Mouse (Mus musculus) regulatory T cell (primary cell): ENCODE measurements around the gene Rpusd3.

Experiments
- in situ Hi-C: fragments of 300-600 bp; cut with MboI, MseI; formaldehyde crosslinking; loops from one replicate; pipeline ENCODE4 v1.15.1; 2025; ENCODE audit warnings: high pct_unique_total_duplicates

Rpusd3 gene

GRCm38 (mm10) chr6:113386025-113386424, 33.1 kb downstream of the Rpusd3 start:
- in situ Hi-C loops, result no loop called here

DNA sequence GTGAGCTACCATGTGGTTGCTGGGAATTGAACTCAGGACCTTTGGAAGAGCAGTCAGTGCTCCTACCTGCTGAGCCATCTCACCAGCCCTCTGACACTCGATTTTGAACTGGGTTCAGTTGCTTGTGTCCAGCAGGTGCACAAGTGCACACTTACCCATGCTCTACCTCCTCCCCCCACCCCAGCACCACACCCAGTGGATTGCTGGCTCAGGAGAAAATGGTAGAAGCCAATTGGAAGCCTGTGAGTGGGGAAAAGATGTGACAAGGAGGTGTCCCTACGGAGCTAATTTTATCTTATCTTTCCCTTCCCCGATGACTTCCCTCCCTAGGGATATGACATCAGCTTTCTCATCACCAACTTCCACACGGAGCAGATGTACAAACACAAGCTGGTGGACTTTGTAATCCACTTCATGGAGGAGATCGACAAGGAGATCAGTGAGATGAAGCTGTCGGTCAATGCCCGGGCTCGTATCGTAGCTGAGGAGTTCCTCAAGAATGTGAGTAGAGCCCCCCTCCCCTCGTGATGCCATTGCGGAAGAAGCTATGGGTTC, 33.9 kb downstream of the Rpusd3 start:
- in situ Hi-C loops, result no loop called here

DNA sequence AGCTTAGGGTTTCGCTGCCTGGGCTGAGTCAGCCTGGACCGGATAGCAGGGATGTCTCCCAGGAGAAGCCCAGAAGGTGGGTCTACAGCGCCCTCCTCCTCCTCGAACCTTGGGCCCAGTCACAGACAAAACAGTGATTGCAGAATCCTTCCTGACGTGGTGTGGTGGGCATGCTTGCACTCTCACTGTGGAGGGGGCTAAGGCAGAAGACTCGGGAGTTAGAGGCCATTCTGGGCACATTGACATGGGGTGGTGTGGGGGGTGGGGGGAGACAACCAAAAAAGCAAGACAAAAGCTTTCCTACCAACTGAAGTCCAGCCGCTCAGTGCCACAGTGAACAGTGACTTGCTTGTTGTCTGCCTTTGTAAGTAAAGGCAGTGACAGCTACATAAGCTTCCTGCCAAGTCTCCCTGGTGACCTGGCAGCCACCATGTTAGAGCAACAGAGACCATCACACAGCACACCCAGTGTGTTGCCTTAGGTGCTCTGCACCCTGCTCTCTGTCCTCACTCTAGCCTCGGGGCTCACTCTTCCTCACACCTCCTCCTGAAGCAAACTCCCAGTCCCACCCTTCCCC, 34.7 kb downstream of the Rpusd3 start:
- in situ Hi-C loops, result no loop called here

DNA sequence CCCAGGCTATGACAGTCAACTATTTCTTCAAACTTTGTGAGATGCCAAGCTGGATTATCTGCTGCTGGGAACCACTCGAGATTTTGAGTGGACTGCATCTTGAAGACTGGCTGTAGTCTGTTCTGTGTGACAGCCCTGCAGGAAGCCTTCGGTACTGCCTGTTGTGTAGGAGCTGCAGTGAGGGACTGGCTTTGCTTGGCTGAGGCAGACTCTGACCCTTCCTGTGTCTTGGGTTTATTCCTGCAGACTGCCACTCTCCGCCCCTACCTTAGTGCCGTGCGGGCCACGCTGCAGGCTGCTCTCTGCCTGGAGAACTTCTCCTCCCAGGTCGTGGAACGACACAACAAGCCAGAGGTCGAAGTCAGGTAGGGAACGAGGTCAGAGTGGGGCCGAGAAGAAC, 38.7 kb downstream of the Rpusd3 start:
- in situ Hi-C loops, result no loop called here

GRCm38 (mm10) chr6:113379246-113379645, 39.9 kb downstream of the Rpusd3 start:
- in situ Hi-C loops, result loop anchor here (5.0 kb wide), 1 partner anchor 52 kb away; the partner anchor contains the start of gene Ogg1

- in situ Hi-C loops, result loop anchor here (5.0 kb wide), 1 partner anchor 50 kb away; the partner anchor contains the start of gene Ogg1
These were observed 41.4 kb downstream of the Rpusd3 start, which contains the start of the genes Tada3 and Arpc4 for GRCm38 (mm10) chr6:113377496-113378385. Tada3 (minus strand) TSS chr6:113377883. Arpc4 (plus strand) TSS chr6:113378115.

DNA sequence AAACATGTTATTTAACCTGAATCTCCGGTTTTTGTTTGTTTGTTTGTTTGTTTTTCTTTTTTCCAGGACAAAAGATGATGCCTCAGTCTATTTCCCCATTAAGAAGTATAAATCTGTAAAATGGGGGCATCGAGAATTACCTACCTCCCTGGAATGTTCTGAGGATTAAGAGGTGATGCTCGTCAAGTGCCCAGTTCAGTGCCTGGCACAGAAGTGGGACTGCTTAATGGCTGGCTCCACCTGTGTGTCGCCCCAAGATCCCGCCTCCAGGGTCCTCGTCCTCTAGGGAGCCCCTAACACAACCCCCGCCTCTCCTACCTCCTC, 42.0 kb downstream of the Rpusd3 start:
- in situ Hi-C loops, result loop anchor here (5.0 kb wide), 1 partner anchor 50 kb away; the partner anchor contains the start of gene Ogg1

- in situ Hi-C loops, result no loop called here
These were observed 45.6 kb downstream of the Rpusd3 start for GRCm38 (mm10) chr6:113373491-113373890.

DNA sequence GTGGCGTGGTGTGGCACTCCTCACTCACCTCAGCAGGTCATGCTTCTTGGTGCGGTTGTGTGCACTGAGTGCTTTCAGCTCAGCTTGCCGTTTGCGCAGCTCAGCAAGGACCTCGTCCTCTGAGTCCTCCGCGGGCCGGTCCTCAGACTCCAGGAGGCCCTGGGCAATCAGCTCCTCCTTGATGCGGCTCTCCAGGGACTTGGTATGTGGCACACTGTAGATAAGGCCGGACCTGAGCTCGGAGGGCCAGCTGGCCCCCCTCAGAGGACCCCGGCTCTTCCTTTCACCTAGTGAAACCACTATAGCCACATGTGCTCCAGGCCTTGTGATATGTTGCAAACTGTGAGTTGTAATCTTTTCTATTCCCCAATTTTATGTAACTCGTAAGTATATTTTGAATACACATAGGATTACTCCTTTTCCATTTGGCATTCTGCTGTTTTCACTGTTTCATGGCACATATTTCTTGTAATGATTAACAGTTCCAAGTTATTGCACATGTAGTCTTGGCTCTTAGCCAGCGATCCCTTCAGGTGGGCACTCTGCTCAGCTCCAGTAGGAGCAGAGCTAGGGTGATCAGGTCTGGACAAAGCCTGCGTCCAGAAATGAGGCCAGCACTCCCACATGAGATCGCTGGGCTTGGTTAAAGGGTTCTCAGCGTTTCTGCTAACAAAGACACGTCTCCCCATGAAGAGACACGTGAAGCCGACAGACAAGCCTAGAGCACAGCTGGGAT, 48.8 kb downstream of the Rpusd3 start:
- in situ Hi-C loops, result no loop called here

GRCm38 (mm10) chr6:113368577-113368976, 50.6 kb downstream of the Rpusd3 start:
- in situ Hi-C loops, result no loop called here

DNA sequence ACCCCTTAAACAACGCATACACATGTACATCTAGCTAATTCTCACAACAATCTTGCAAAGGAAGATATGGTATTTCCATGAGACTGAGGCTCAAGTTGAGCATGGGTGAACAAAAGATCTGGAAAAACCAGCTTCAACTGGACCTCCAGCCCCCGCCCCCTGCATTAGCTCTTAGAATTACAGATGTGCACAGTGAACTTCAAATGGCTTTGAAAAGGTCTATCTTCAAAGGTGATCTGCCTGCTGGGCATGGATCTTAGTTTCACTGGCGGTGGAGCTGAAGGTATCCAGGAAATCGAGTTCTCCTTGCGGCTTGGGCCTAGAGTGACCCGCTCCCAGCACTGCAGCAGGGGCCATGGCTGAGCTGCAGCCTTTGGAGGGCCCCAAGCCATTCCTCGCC, 51.0 kb downstream of the Rpusd3 start:
- in situ Hi-C loops, result no loop called here

DNA sequence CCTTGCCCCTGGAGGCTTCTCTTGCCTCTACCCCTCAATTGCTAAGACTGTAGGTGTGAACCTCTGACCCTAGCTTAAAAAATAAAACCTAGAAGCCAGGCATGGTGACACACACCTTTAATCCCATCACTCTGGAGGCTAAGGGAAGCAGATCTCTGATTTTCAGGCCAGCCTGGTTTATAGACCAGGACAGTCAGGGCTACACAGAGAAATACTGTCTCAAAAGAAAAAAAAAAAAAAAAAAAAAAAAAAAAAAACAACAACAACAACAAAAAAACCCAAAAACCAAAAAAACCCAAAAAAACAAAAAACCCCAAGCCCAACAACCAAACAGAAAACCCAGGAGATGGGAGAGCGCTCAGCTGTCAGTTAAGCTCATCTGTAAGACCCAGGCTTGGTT, 51.6 kb downstream of the Rpusd3 start:
- in situ Hi-C loops, result no loop called here

GRCm38 (mm10) chr6:113366639-113367038, 52.5 kb downstream of the Rpusd3 start:
- in situ Hi-C loops, result no loop called here
